Mouse (Mus musculus): Measurements from ENCODE around the gene Iqgap3.

GRCm38 (mm10) chr3:88082663-88083062, 892 bp downstream of the Iqgap3 start:
- no peak for TF ChIP-seq POLR2A (IDR thresholded peaks at IDR 0.05; ENCODE audit: extremely low read depth, insufficient read depth, low read length)
- TF ChIP-seq CTCF (IDR thresholded peaks at IDR 0.05; ENCODE audit: extremely low read depth, insufficient read depth, low read length) = no peak
